Mouse (Mus musculus): ENCODE data around the gene Csf1. TPM values are rescaled to one million over a fixed set of nuclear protein-coding genes. Genes with fewer than 3 reads are reported as not detected.
A peak's percentile ranks its signal among the peaks of the same experiment; 100 is the strongest.

Gene Csf1
- polyA plus RNA-seq, 1 experiment from 2014 or later = 9.2 TPM

DNA sequence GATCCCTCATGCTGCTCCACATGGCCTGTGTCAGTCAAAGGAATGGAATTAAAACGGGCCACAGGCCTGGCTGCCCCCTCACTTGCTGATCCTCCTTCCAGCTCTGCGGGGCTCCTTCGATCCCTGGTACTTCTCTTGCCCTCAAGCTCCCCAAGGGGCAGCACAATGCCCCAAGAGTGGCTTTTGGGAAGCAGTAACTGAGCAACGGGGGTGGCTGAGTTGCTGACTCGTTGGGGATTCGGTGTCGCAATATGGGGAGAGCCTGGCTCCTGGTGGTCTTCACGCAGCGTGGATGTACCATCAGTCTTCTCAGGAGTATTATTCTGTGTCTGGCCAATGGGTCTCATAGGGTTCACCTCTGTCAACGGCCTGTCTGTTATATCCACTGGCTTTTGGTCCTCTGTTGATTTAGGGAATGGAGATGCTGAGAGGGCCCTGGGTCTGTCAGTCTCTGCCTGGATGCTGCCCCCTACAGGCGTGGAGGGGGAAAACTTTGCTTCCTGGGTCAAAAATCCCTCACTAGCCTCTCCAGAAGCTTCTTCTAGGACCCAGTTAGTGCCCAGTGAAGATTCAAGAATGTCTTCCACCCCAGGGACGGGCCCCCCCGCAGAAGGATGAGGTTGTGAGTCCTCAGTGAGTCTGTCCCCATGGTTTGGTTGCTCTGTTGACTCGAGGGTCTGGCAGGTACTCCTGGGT is 11.9 kb downstream of the Csf1 start:
- H3K36me3 ChIP-seq (ENCODE audit: control insufficient read depth, insufficient read depth) = peaks cover 19% of the 10 kb centered on the region; the same call in 1 of the 2 replicates
- 81% methylated on average over 14 of the region's 14 CpGs for WGBS
- H3K4me2 ChIP-seq (replicated peaks; ENCODE audit: low read depth) = no peak overlapping the region
- ATAC-seq = no peak
- H3K9me3 ChIP-seq (ENCODE audit: control insufficient read depth) = no peaks in the 10 kb centered on the region
- no peak overlapping the region for H3K4me3 ChIP-seq (ENCODE audit: low read depth, low read length)
- no peak overlapping the region for H3K27ac ChIP-seq (ENCODE audit: low read depth, low read length)
- peaks cover 14% of the 10 kb centered on the region; the same call in 1 of the 2 replicates for H3K27me3 ChIP-seq (replicated peaks; ENCODE audit: control insufficient read depth, insufficient read depth, low read length)
- H3K4me1 ChIP-seq (replicated peaks; ENCODE audit: control insufficient read depth, insufficient read depth, low read length) = no peaks in the 10 kb centered on the region
- no peak overlapping the region for H3K9ac ChIP-seq (ENCODE audit: low read depth, low read length)
- peak; percentile 60 for TF ChIP-seq CTCF (IDR thresholded peaks at IDR 0.05; ENCODE audit: low read depth)

DNA sequence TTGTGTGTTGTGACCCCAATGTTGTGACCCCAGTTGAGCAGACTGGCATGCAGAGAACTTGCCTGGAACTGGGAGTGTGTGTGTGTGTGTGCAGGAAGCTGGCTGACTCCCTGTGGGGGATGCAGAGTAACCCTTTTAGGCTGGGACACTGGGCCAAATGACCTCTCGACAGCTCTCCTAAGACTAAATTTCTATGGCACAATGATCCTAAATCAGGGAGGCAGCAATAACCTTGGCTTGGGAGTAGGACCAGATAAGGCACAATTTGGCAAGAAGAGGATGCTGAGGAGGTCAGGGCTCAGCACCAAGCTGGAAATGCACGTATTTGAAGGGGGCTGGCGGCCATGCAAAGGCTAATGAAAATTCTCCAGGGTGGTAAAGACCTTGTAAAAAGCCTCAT is 14.2 kb downstream of the Csf1 start:
- 81% methylated on average over 3 of the region's 3 CpGs for WGBS
- Histone ChIP-seq H3K4me1 (replicated peaks; ENCODE audit: control insufficient read depth, insufficient read depth, low read length) (peaks cover 5% of the 10 kb centered on the region; the same call in 1 of the 2 replicates), H3K9me3 (ENCODE audit: control insufficient read depth) (no peaks in the 10 kb centered on the region), H3K36me3 (ENCODE audit: control insufficient read depth, insufficient read depth) (peaks cover 15% of the 10 kb centered on the region; the same call in 1 of the 2 replicates), H3K9ac (ENCODE audit: low read depth, low read length) (no peak overlapping the region), H3K4me2 (replicated peaks; ENCODE audit: low read depth) (no peak overlapping the region), H3K4me3 (ENCODE audit: low read depth, low read length) (no peak overlapping the region), H3K27me3 (replicated peaks; ENCODE audit: control insufficient read depth, insufficient read depth, low read length) (no peaks in the 10 kb centered on the region), H3K27ac (ENCODE audit: low read depth, low read length) (no peak overlapping the region)
- ATAC-seq = no peak
- no peak for TF ChIP-seq CTCF (IDR thresholded peaks at IDR 0.05; ENCODE audit: low read depth)

DNA sequence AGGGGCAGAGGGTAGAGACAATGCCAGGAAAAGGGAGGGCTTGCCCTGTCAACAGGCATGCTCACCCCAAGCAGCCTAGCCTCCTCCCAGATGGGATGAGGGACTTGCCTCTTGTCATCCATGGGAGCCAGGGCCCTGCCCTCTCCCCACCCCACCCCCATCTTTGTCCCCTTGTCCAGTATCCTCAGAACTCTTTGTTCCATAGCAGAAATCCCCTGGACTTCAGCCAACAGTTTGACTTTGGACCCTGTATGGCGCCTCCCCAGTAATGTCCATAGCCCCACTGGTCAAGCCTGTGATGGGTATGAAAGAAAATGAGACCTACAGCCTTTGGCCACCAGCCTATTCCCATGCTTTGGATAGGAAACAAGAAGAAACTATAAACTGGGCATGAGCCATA is 16.6 kb downstream of the Csf1 start:
- Histone ChIP-seq H3K27ac (ENCODE audit: low read depth, low read length) (no peak overlapping the region), H3K4me3 (ENCODE audit: low read depth, low read length) (no peak overlapping the region), H3K4me1 (replicated peaks; ENCODE audit: control insufficient read depth, insufficient read depth, low read length) (peaks cover 5% of the 10 kb centered on the region; the same call in 1 of the 2 replicates), H3K9me3 (ENCODE audit: control insufficient read depth) (no peaks in the 10 kb centered on the region), H3K9ac (ENCODE audit: low read depth, low read length) (no peak overlapping the region), H3K27me3 (replicated peaks; ENCODE audit: control insufficient read depth, insufficient read depth, low read length) (no peaks in the 10 kb centered on the region), H3K36me3 (ENCODE audit: control insufficient read depth, insufficient read depth) (peaks cover 6% of the 10 kb centered on the region; the same call in 1 of the 2 replicates), H3K4me2 (replicated peaks; ENCODE audit: low read depth) (no peak overlapping the region)
- WGBS = 84% methylated on average over 1 of the region's 1 CpGs
- no peak for TF ChIP-seq CTCF (IDR thresholded peaks at IDR 0.05; ENCODE audit: low read depth)
- peak; percentile 13; the same call in 1 of the 2 replicates for ATAC-seq

DNA sequence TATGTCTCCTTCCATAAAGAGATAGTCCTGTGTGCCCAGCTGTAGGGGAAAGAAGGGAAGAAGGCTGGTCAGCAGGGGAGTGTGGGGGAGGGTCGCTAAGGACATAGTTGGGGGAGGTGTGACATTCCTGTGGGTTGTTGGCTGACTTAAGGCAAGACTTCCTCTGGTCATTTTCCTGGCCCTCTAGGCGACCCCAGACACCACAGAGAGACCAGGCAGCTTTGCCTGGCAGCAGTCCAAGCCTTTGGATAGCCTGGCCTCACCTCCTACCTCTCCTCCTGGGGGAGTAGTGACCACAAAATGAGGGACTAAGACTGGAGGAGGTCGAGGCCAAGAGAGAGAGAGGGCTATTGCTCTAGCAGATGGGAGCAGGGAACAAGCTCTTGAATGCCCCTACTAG is 17.2 kb downstream of the Csf1 start:
- Histone ChIP-seq H3K4me2 (replicated peaks; ENCODE audit: low read depth) (no peak overlapping the region), H3K9me3 (ENCODE audit: control insufficient read depth) (no peaks in the 10 kb centered on the region), H3K36me3 (ENCODE audit: control insufficient read depth, insufficient read depth) (0 out of 2 replicates have a peak, but pooled peaks cover 5% of the 10 kb centered on the region), H3K27ac (ENCODE audit: low read depth, low read length) (no peak overlapping the region), H3K27me3 (replicated peaks; ENCODE audit: control insufficient read depth, insufficient read depth, low read length) (no peaks in the 10 kb centered on the region), H3K4me3 (ENCODE audit: low read depth, low read length) (no peak overlapping the region), H3K4me1 (replicated peaks; ENCODE audit: control insufficient read depth, insufficient read depth, low read length) (peaks cover 5% of the 10 kb centered on the region; the same call in 1 of the 2 replicates), H3K9ac (ENCODE audit: low read depth, low read length) (no peak overlapping the region)
- no peak for ATAC-seq
- WGBS = 41% methylated on average over 3 of the region's 3 CpGs
- TF ChIP-seq CTCF (IDR thresholded peaks at IDR 0.05; ENCODE audit: low read depth) = no peak

DNA sequence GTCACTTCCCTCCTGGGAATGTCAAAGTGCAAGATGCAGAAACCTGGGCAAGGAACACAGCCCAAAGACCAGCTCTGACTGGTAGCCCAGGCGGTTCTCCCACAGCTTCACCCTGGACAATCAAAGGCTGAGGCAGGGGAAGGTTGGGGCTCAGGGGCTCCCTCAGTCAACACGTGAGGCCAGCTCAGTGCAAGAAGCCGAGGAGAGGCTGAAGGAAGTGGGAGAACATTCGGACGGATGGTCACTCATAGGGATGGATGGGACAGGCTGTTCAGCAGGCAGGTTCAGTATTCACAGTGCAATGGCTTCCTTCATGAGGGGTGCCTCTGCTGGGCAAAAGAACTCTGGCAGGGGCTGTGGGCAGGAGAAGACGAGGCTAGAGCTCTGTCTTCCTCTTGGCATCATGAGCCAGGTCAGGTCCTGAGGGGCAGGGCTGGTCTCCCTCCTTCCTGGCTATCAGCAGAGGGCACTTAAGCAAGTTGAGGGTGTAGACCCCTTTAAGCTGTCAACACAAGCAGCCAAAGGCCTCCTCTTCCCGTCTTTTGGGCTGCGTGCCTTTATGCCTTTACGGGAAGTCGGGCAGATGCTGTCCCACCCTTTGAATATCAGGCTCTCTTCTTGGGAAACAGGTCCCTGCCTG is 18.1 kb downstream of the Csf1 start:
- H3K27me3 ChIP-seq (replicated peaks; ENCODE audit: control insufficient read depth, insufficient read depth, low read length) = no peaks in the 10 kb centered on the region
- 85% methylated on average over 10 of the region's 10 CpGs for whole genome bisulfite sequencing
- H3K4me1 ChIP-seq (replicated peaks; ENCODE audit: control insufficient read depth, insufficient read depth, low read length) = peaks cover 5% of the 10 kb centered on the region; the same call in 1 of the 2 replicates
- 0 out of 2 replicates have a peak, but pooled peaks cover 5% of the 10 kb centered on the region for H3K36me3 ChIP-seq (ENCODE audit: control insufficient read depth, insufficient read depth)
- ATAC-seq = no peak
- no peak overlapping the region for H3K27ac ChIP-seq (ENCODE audit: low read depth, low read length)
- no peak overlapping the region for H3K4me3 ChIP-seq (ENCODE audit: low read depth, low read length)
- H3K9me3 ChIP-seq (ENCODE audit: control insufficient read depth) = no peaks in the 10 kb centered on the region
- no peak overlapping the region for H3K9ac ChIP-seq (ENCODE audit: low read depth, low read length)
- no peak for TF ChIP-seq CTCF (IDR thresholded peaks at IDR 0.05; ENCODE audit: low read depth)
- H3K4me2 ChIP-seq (replicated peaks; ENCODE audit: low read depth) = no peak overlapping the region

DNA sequence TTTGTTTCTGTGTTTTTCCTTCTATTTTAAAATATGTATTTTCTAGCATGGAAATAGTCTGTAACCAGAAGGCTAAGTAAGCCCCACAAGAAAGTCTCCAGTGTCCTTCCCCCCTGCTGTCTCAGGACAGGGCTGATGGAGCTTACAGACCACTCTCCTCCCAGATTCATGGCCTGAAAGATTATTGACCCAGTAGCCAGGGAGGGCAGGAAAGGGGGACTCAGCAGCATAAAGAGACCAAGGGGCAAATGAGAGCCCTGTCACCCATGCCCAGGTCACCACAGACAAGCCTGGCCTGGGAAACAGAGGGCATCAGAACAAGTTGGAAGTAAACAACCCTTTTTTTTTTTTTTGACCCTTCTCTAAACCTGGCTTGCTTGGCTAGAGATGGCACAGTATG is 18.9 kb downstream of the Csf1 start:
- Histone ChIP-seq H3K27me3 (replicated peaks; ENCODE audit: control insufficient read depth, insufficient read depth, low read length) (no peaks in the 10 kb centered on the region), H3K4me3 (ENCODE audit: low read depth, low read length) (no peak overlapping the region), H3K9ac (ENCODE audit: low read depth, low read length) (no peak overlapping the region), H3K4me1 (replicated peaks; ENCODE audit: control insufficient read depth, insufficient read depth, low read length) (peaks cover 5% of the 10 kb centered on the region; the same call in 1 of the 2 replicates), H3K27ac (ENCODE audit: low read depth, low read length) (no peak overlapping the region), H3K4me2 (replicated peaks; ENCODE audit: low read depth) (no peak overlapping the region), H3K36me3 (ENCODE audit: control insufficient read depth, insufficient read depth) (no peaks in the 10 kb centered on the region), H3K9me3 (ENCODE audit: control insufficient read depth) (no peaks in the 10 kb centered on the region)
- TF ChIP-seq CTCF (IDR thresholded peaks at IDR 0.05; ENCODE audit: low read depth) = no peak
- ATAC-seq = no peak

Data from intestine, postnatal 0 days (tissue).